Comparison of ENCODE assay signal across 16 mouse cellular contexts in genomic region chr14:73507200-73507599, GRCm38 (mm10). TPM values are rescaled to one million over a fixed set of nuclear protein-coding genes. Genes with fewer than 3 reads are reported as not detected.
DNase-seq lines count a peak whose midpoint lies in the region; ATAC-seq and TF ChIP-seq lines count a peak whose summit lies in the region.
"Had no signal": no experiment of that assay in that cellular context is flagged by ENCODE, and none has a peak within 500 bp of the region (broad histone marks: within the 10 kb centered on the region; RNA-seq: fewer than 3 reads in every experiment).

No protein-coding gene starts in this region.

- TF ChIP-seq CTCF in heart, adult 2 months (IDR thresholded peaks at IDR 0.05), result no peak
- no peak for TF ChIP-seq CTCF in liver, embryonic 14.5 days (IDR thresholded peaks at IDR 0.05; ENCODE audit: low read depth)

- H3K27me3 ChIP-seq in heart, adult 2 months (ENCODE audit: control insufficient read depth, insufficient read depth, low read length), result no peaks in the 10 kb centered on the region
- H3K27me3 ChIP-seq in lung, embryonic 16.5 days (ENCODE audit: control insufficient read depth, insufficient read depth, low read depth, low read length), result no peaks in the 10 kb centered on the region
- no peaks in the 10 kb centered on the region for H3K27me3 ChIP-seq in liver, embryonic 14.5 days (ENCODE audit: control insufficient read depth, insufficient read depth, low read length)
- H3K27me3 ChIP-seq: forebrain, embryonic 13.5 days; limb, embryonic 15.5 days; neural tube, embryonic 12.5 days had no signal

- no peaks in the 10 kb centered on the region for H3K9me3 ChIP-seq in lung, embryonic 16.5 days (ENCODE audit: control insufficient read depth, low read length)
- H3K9me3 ChIP-seq in liver, embryonic 14.5 days (ENCODE audit: control insufficient read depth, low read length), result no peaks in the 10 kb centered on the region
- H3K9me3 ChIP-seq: forebrain, embryonic 13.5 days; hindbrain, embryonic 12.5 days; limb, embryonic 15.5 days; neural tube, embryonic 12.5 days had no signal

- H3K79me2 ChIP-seq in heart, adult 2 months (replicated peaks; ENCODE audit: control insufficient read depth, insufficient read depth, low read length), result no peaks in the 10 kb centered on the region

- no peak for TF ChIP-seq EP300 in heart, adult 2 months (IDR thresholded peaks at IDR 0.05; ENCODE audit: insufficient read depth, low read depth, low read length)
- no peak for TF ChIP-seq EP300 in liver, embryonic 14.5 days (IDR thresholded peaks at IDR 0.05; ENCODE audit: low read depth)

- intact Hi-C loops in heart, adult 2 months (cut with DNase I), result loop anchor here (1.0 kb wide), 1 partner anchor 30 kb away; no protein-coding TSS in a partner anchor

- no peak for TF ChIP-seq POLR2A in heart, adult 2 months (IDR thresholded peaks at IDR 0.05; ENCODE audit: insufficient read depth, low read depth, low read length)

- H3K27ac ChIP-seq in heart, adult 2 months, result peak overlapping the region; percentile 52
- no peak overlapping the region for H3K27ac ChIP-seq in lung, embryonic 16.5 days (ENCODE audit: low read length)
- H3K27ac ChIP-seq in liver, embryonic 14.5 days, result no peak overlapping the region
- H3K27ac ChIP-seq: forebrain, embryonic 13.5 days; hindbrain, embryonic 12.5 days; limb, embryonic 15.5 days; neural tube, embryonic 12.5 days had no signal

- H3K36me3 ChIP-seq in heart, adult 2 months (ENCODE audit: control insufficient read depth, insufficient read depth, low read length), result no peaks in the 10 kb centered on the region; the same call in 1 of the 2 replicates
- H3K36me3 ChIP-seq in lung, embryonic 16.5 days (ENCODE audit: control insufficient read depth, insufficient read depth, low read length), result no peaks in the 10 kb centered on the region
- H3K36me3 ChIP-seq in liver, embryonic 14.5 days (replicated peaks; ENCODE audit: control insufficient read depth, insufficient read depth, low read depth), result peaks cover 3% of the 10 kb centered on the region; the same call in 1 of the 2 replicates

- H3K4me1 ChIP-seq in heart, adult 2 months (ENCODE audit: control insufficient read depth, insufficient read depth, low read length), result peaks cover 13% of the 10 kb centered on the region
- peaks cover 23% of the 10 kb centered on the region for H3K4me1 ChIP-seq in lung, embryonic 16.5 days (replicated peaks; ENCODE audit: control insufficient read depth, insufficient read depth, low read length)
- H3K4me1 ChIP-seq in liver, embryonic 14.5 days (replicated peaks; ENCODE audit: control insufficient read depth in 2 of 2, insufficient read depth in 2 of 2, low read length in 1 of 2), result peaks cover 6 to 22% of the 10 kb centered on the region in 2 experiments

- ATAC-seq in lung, embryonic 16.5 days (ENCODE audit: low read depth), result no peak
- ATAC-seq in liver, embryonic 14.5 days (ENCODE audit: insufficient read depth), result no peak
- ATAC-seq: forebrain, embryonic 13.5 days had no signal

- 81% methylated on average over 15 of the region's 15 CpGs for WGBS in heart, adult 2 months
- WGBS in lung, embryonic 16.5 days, result 74% methylated on average over 15 of the region's 15 CpGs
- 72% methylated on average over 15 of the region's 15 CpGs for WGBS in liver, embryonic 14.5 days (ENCODE audit: insufficient replicate concordance)

- no peak overlapping the region for H3K4me3 ChIP-seq in heart, adult 2 months
- H3K4me3 ChIP-seq in lung, embryonic 16.5 days (ENCODE audit: low read length), result no peak overlapping the region
- H3K4me3 ChIP-seq in liver, embryonic 14.5 days (ENCODE audit: insufficient read depth in 1 of 2, low read depth in 2 of 2, low read length in 2 of 2), result no peak overlapping the region
- H3K4me3 ChIP-seq: forebrain, embryonic 13.5 days; hindbrain, embryonic 12.5 days; limb, embryonic 15.5 days; neural tube, embryonic 12.5 days had no signal

- no peak overlapping the region for H3K9ac ChIP-seq in heart, adult 2 months (ENCODE audit: low read depth, low read length)
- H3K9ac ChIP-seq in lung, embryonic 16.5 days (ENCODE audit: low read length), result no peak overlapping the region
- H3K9ac ChIP-seq in liver, embryonic 14.5 days (replicated peaks), result no peak overlapping the region
- H3K9ac ChIP-seq: forebrain, embryonic 13.5 days; hindbrain, embryonic 12.5 days; limb, embryonic 15.5 days; neural tube, embryonic 12.5 days had no signal

- H3K4me2 ChIP-seq in lung, embryonic 16.5 days (ENCODE audit: low read depth, low read length), result peak overlapping the region; percentile 26
- peak overlapping the region; percentile 27 for H3K4me2 ChIP-seq in liver, embryonic 14.5 days (ENCODE audit: low read depth)
- H3K4me2 ChIP-seq: forebrain, embryonic 13.5 days; hindbrain, embryonic 12.5 days; limb, embryonic 15.5 days; neural tube, embryonic 12.5 days had no signal

- no peak for DNase-seq in heart, adult 2 months
- DNase-seq in heart, adult 18-20 months, result no peak
- DNase-seq in lung, postnatal 25 days (ENCODE audit: low spot score), result no peak
- peak in 1 of 3 experiments; percentile 44 for DNase-seq in liver, embryonic 14.5 days (ENCODE audit: low read depth in 3 of 3, low spot score in 3 of 3)
- no peak for DNase-seq in left cerebral cortex, adult 9 months (ENCODE audit: low spot score in 2 of 2)
- no peak for DNase-seq in right cerebral cortex, postnatal 25 days
- no peak for DNase-seq in frontal cortex, postnatal 36 days (ENCODE audit: low spot score in 2 of 2)
- DNase-seq: adrenal gland, postnatal 10 days; cerebellum, adult 18-20 months; kidney, postnatal 14 days; right cerebral cortex, postnatal 4 days had no signal

RNA-seq across cellular contexts. Expression of gene Med4, which starts 2.6 kb away (rescaled TPM):
- total RNA-seq in heart, adult 2 months (2021), result 10 to 100 TPM; 19.5 to 23.5 TPM
- 12.5 and 18.2 TPM in 2 replicates for polyA plus RNA-seq in heart, adult 2 months (2012; rRNA removed)
- 10 to 100 TPM; 21.3 to 23.7 TPM for total RNA-seq in heart, adult 18-20 months (2021)
- 86.2 and 91.1 TPM in 2 replicates for polyA plus RNA-seq in lung, embryonic 16.5 days (2015; fragmentation: Nextera tagmentation; extraction: Ambion mirVana)
- polyA plus RNA-seq in liver, embryonic 14.5 days (2012; rRNA removed), result 13.3 and 18.2 TPM in 2 replicates
- polyA plus RNA-seq in liver, embryonic 14.5 days (2014; fragmentation: Nextera tagmentation; extraction: Ambion mirVana), result 25.7 and 28.6 TPM in 2 replicates

RNA-seq across cellular contexts. Expression of gene Sucla2, which starts 17.9 kb away (rescaled TPM):
- total RNA-seq in heart, adult 2 months (2021), result 100 to 1,000 TPM; 693 to 811 TPM
- 125 and 246 TPM in 2 replicates for polyA plus RNA-seq in heart, adult 2 months (2012; rRNA removed)
- 100 to 1,000 TPM; 776 to 832 TPM for total RNA-seq in heart, adult 18-20 months (2021)
- 107 and 109 TPM in 2 replicates for polyA plus RNA-seq in lung, embryonic 16.5 days (2015; fragmentation: Nextera tagmentation; extraction: Ambion mirVana)
- polyA plus RNA-seq in liver, embryonic 14.5 days (2012; rRNA removed), result 13.0 and 22.0 TPM in 2 replicates
- 54.5 and 57.6 TPM in 2 replicates for polyA plus RNA-seq in liver, embryonic 14.5 days (2014; fragmentation: Nextera tagmentation; extraction: Ambion mirVana)

RNA-seq across cellular contexts. Expression of gene Nudt15, which starts 40.8 kb away (rescaled TPM):
- 1 to 10 TPM; 7.3 to 8.6 TPM for total RNA-seq in heart, adult 2 months (2021)
- polyA plus RNA-seq in heart, adult 2 months (2012; rRNA removed), result 3.2 and 5.9 TPM in 2 replicates
- total RNA-seq in heart, adult 18-20 months (2021), result 10 to 100 TPM in 1 of 2 experiments, 1 to 10 TPM in 1; 7.9 to 11.6 TPM
- 5.8 and 7.0 TPM in 2 replicates for polyA plus RNA-seq in lung, embryonic 16.5 days (2015; fragmentation: Nextera tagmentation; extraction: Ambion mirVana)
- 1.1 and 1.4 TPM in 2 replicates for polyA plus RNA-seq in liver, embryonic 14.5 days (2012; rRNA removed)
- 2.9 and 3.4 TPM in 2 replicates for polyA plus RNA-seq in liver, embryonic 14.5 days (2014; fragmentation: Nextera tagmentation; extraction: Ambion mirVana)
